Mouse (Mus musculus): Measurements from ENCODE around the gene Mbip. TPM values are rescaled to one million over a fixed set of nuclear protein-coding genes. Genes with fewer than 3 reads are reported as not detected.

The Mbip gene
- total and polyA plus RNA-seq, 3 experiments = 28.3 to 82.7 (median 47.6) TPM

DNA sequence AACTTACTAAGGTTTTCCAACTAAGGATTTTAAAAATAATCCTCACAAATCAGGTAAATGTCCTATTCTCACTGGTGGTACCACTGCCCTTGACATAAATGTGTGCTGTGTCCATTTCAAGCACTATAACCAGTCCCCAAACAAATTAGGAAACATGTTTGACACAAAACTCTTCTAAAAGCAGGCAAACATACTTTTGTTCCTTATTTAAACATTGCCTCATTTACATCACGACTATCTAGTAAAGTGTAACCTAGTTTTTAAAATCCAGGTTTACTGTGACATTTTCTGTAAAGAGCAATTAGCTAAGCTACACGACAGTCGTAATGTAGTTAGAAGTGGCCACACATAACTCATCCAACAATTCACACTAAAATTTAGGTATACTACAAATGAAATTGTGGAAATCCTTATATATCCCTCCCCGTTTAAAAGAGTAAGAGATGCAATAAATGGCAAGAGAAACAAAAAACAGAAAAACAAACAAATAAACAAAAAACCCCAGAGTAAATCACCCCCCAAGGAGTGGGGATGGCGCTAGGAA lies 851 bp downstream of the Mbip start:
- in situ Hi-C loops (cut with MboI; ENCODE audit: low pct_ligation_motif_present, low pct_unique_long_range_greater_than_20kb, low sequenced_read_pairs) (loop anchor here (10.0 kb wide), 1 partner anchor 60 kb away; no protein-coding TSS in a partner anchor), dilution Hi-C loops (cut with MboI; ENCODE audit: extremely low pct_ligation_motif_present, extremely low pct_unique_long_range_greater_than_20kb, low sequenced_read_pairs) (no loop called here)
- Histone ChIP-seq H3K9me3 (replicated peaks; ENCODE audit: low read length) (no peaks in the 10 kb centered on the region), H3K27ac (ENCODE audit: insufficient read depth, low read depth) (no peak overlapping the region), H3K4me2 (ENCODE audit: insufficient read depth, low read depth, poor library complexity, severe bottlenecking) (peak overlapping the region; percentile 61; the same call in 1 of the 2 replicates), H3K36me3 (replicated peaks in 1 of 2; ENCODE audit: control insufficient read depth in 1 of 2, insufficient read depth in 1 of 2, low read length in 1 of 2) (peaks cover 3 to 15% of the 10 kb centered on the region in 2 experiments), H3K9ac (ENCODE audit: insufficient read depth, low read depth) (peak overlapping the region; percentile 89), H3K4me3 (replicated peaks in 1 of 3; ENCODE audit: low read depth in 2 of 3, low read length in 2 of 3, poor library complexity in 1 of 3) (peak overlapping the region; percentile 82 to 91 (median 87)), H3K4me1 (ENCODE audit: control insufficient read depth in 1 of 2, insufficient read depth in 2 of 2) (peaks cover 0 to 18% of the 10 kb centered on the region in 2 experiments; a peak in 1 of 4 replicates), H3K79me2 (replicated peaks; ENCODE audit: control insufficient read depth, extremely low read depth, insufficient read depth, poor library complexity, severe bottlenecking) (peaks cover 17% of the 10 kb centered on the region), H3K27me3 (replicated peaks) (no peaks in the 10 kb centered on the region)
- peak; percentile 10 for DNase-seq (ENCODE audit: extremely low read depth)
- TF ChIP-seq BHLHE40 (IDR thresholded peaks at IDR 0.05; ENCODE audit: low read depth, low read length) (no peak), TBP (conservative IDR thresholded peaks at IDR 0.05; ENCODE audit: low read depth, low read length) (no peak), ZMIZ1 (IDR thresholded peaks at IDR 0.05; ENCODE audit: low read depth, low read length) (no peak), PAX5 (IDR thresholded peaks at IDR 0.05; ENCODE audit: low read length) (no peak), CHD1 (IDR thresholded peaks at IDR 0.05; ENCODE audit: low read depth, low read length) (peak; percentile 90), SIN3A (IDR thresholded peaks at IDR 0.05; ENCODE audit: low read length) (peak; percentile 44; the same call in 1 of the 2 replicates), MAZ (IDR thresholded peaks at IDR 0.05; ENCODE audit: low read depth, low read length) (no peak), MAX (IDR thresholded peaks at IDR 0.05; ENCODE audit: low read length) (no peak)

- in situ Hi-C loops (cut with MboI; ENCODE audit: low pct_ligation_motif_present, low pct_unique_long_range_greater_than_20kb, low sequenced_read_pairs) = loop anchor here (10.0 kb wide), 1 partner anchor 65 kb away; no protein-coding TSS in a partner anchor
- peaks cover 32 to 58% of the 10 kb centered on the region in 2 experiments for H3K36me3 ChIP-seq (replicated peaks in 1 of 2; ENCODE audit: control insufficient read depth in 1 of 2, insufficient read depth in 1 of 2, low read length in 1 of 2)
- dilution Hi-C loops (cut with MboI; ENCODE audit: extremely low pct_ligation_motif_present, extremely low pct_unique_long_range_greater_than_20kb, low sequenced_read_pairs) = no loop called here
These were observed 6.2 kb downstream of the Mbip start for GRCm38 (mm10) chr12:56339295-56340056.

DNA sequence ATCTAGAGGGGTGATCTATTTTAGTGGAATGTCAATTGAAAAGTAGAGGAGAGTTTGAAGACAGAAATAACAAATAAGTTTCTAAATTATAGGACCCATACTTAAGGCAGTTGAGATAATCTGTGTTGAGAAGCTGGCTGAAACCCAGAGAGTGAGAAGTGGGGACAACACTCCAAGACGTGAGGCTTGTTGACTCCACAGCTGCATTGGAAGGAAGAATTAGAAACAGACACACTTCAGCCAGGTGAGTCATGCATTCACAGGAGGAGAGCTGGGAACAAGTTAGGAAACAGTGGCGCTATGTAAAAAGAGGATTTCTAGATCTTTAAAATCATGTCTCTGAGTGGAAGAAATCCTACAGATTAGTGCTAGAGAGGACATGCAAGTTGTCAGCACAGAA lies 12.2 kb downstream of the Mbip start:
- H3K9ac ChIP-seq (ENCODE audit: insufficient read depth, low read depth) = no peak overlapping the region
- H3K27me3 ChIP-seq (replicated peaks) = no peaks in the 10 kb centered on the region
- H3K4me2 ChIP-seq (ENCODE audit: insufficient read depth, low read depth, poor library complexity, severe bottlenecking) = no peak overlapping the region
- no peaks in the 10 kb centered on the region; the same call in 1 of the 2 replicates for H3K79me2 ChIP-seq (replicated peaks; ENCODE audit: control insufficient read depth, extremely low read depth, insufficient read depth, poor library complexity, severe bottlenecking)
- in situ Hi-C loops (cut with MboI; ENCODE audit: low pct_ligation_motif_present, low pct_unique_long_range_greater_than_20kb, low sequenced_read_pairs) (no loop called here), dilution Hi-C loops (cut with MboI; ENCODE audit: extremely low pct_ligation_motif_present, extremely low pct_unique_long_range_greater_than_20kb, low sequenced_read_pairs) (no loop called here)
- no peak for DNase-seq (ENCODE audit: extremely low read depth)
- H3K36me3 ChIP-seq (replicated peaks in 1 of 2; ENCODE audit: control insufficient read depth in 1 of 2, insufficient read depth in 1 of 2, low read length in 1 of 2) = peaks cover 53 to 86% of the 10 kb centered on the region in 2 experiments
- H3K9me3 ChIP-seq (replicated peaks; ENCODE audit: low read length) = no peaks in the 10 kb centered on the region
- no peak overlapping the region for H3K27ac ChIP-seq (ENCODE audit: insufficient read depth, low read depth)
- no peak for TF ChIP-seq MXI1 (IDR thresholded peaks at IDR 0.05; ENCODE audit: low read depth, low read length)
- TF ChIP-seq ELF1 (IDR thresholded peaks at IDR 0.05; ENCODE audit: low read depth, low read length) = no peak
- no peak for TF ChIP-seq SIN3A (IDR thresholded peaks at IDR 0.05; ENCODE audit: low read length)
- TF ChIP-seq POLR2AphosphoS2 (IDR thresholded peaks at IDR 0.05; ENCODE audit: low read depth, low read length) = no peak
- TF ChIP-seq POLR2A (IDR thresholded peaks at IDR 0.05; ENCODE audit: low read depth, low read length) = no peak
- no peak for TF ChIP-seq TBP (conservative IDR thresholded peaks at IDR 0.05; ENCODE audit: low read depth, low read length)
- TF ChIP-seq CTCF (conservative IDR thresholded peaks at IDR 0.05 in 1 of 2, IDR thresholded peaks at IDR 0.05 in 1 of 2; ENCODE audit: low read depth in 2 of 2, low read length in 2 of 2) = no peak
- no peak for TF ChIP-seq JUND (conservative IDR thresholded peaks at IDR 0.05; ENCODE audit: low read depth, low read length)
- no peak for TF ChIP-seq ZC3H11A (IDR thresholded peaks at IDR 0.05; ENCODE audit: low read depth, low read length)
- TF ChIP-seq UBTF (IDR thresholded peaks at IDR 0.05; ENCODE audit: low read depth, low read length) = no peak
- TF ChIP-seq RAD21 (IDR thresholded peaks at IDR 0.05; ENCODE audit: low read depth, low read length) = no peak
- no peak for TF ChIP-seq MAX (IDR thresholded peaks at IDR 0.05; ENCODE audit: low read length)
- no peak for TF ChIP-seq MAFK (IDR thresholded peaks at IDR 0.05; ENCODE audit: insufficient replicate concordance, low read length)
- no peak overlapping the region for H3K4me3 ChIP-seq (replicated peaks in 1 of 3; ENCODE audit: low read depth in 2 of 3, low read length in 2 of 3, poor library complexity in 1 of 3)
- no peaks in the 10 kb centered on the region for H3K4me1 ChIP-seq (ENCODE audit: control insufficient read depth in 1 of 2, insufficient read depth in 2 of 2)

More at GRCm38 (mm10) chr12:56339295-56340056, 6.2 kb downstream of the Mbip start:
- H3K27ac ChIP-seq (ENCODE audit: insufficient read depth, low read depth) = no peak overlapping the region
- peaks cover 10% of the 10 kb centered on the region for H3K79me2 ChIP-seq (replicated peaks; ENCODE audit: control insufficient read depth, extremely low read depth, insufficient read depth, poor library complexity, severe bottlenecking)
- H3K9me3 ChIP-seq (replicated peaks; ENCODE audit: low read length) = no peaks in the 10 kb centered on the region
- H3K4me2 ChIP-seq (ENCODE audit: insufficient read depth, low read depth, poor library complexity, severe bottlenecking) = no peak overlapping the region
- H3K4me3 ChIP-seq (replicated peaks in 1 of 3; ENCODE audit: low read depth in 2 of 3, low read length in 2 of 3, poor library complexity in 1 of 3) = no peak overlapping the region
- DNase-seq (ENCODE audit: extremely low read depth) = no peak
- H3K27me3 ChIP-seq (replicated peaks) = no peaks in the 10 kb centered on the region
- no peak overlapping the region for H3K9ac ChIP-seq (ENCODE audit: insufficient read depth, low read depth)
- TF ChIP-seq NELFE (IDR thresholded peaks at IDR 0.05; ENCODE audit: low read depth, low read length) = no peak
- peaks cover 0 to 18% of the 10 kb centered on the region in 2 experiments; a peak in 1 of 4 replicates for H3K4me1 ChIP-seq (ENCODE audit: control insufficient read depth in 1 of 2, insufficient read depth in 2 of 2)

Data from CH12.LX (cell line).